Mouse (Mus musculus): ENCODE measurements at regions not wholly inside any gene's neighbourhood (a gene's known extent, or its start where the extent isn't known, plus 50 kb on each side); places are given as distances from the start of the nearest gene placed in this dataset.

- DNase-seq (ENCODE audit: low spot score in 2 of 2) = no peak
These were observed 696.9 kb downstream of the Diaph3 start for GRCm38 (mm10) chr14:86443921-86444835.

- no peak for DNase-seq (ENCODE audit: low spot score in 2 of 2)
These were observed 698.9 kb downstream of the Diaph3 start for GRCm38 (mm10) chr14:86441895-86442679.

GRCm38 (mm10) chr14:86437383-86437782, 703.7 kb downstream of the Diaph3 start:
- no peak for DNase-seq (ENCODE audit: low spot score in 2 of 2)

- DNase-seq (ENCODE audit: low spot score in 2 of 2) = no peak
These were observed 705.7 kb downstream of the Diaph3 start for GRCm38 (mm10) chr14:86435345-86435744.

GRCm38 (mm10) chr14:86431215-86431816, 709.7 kb downstream of the Diaph3 start:
- DNase-seq (ENCODE audit: low spot score in 2 of 2) = no peak

- DNase-seq (ENCODE audit: low spot score in 2 of 2) = no peak
These were observed 719.2 kb downstream of the Diaph3 start for GRCm38 (mm10) chr14:86421881-86422280.

GRCm38 (mm10) chr14:86419959-86420598, 721.0 kb downstream of the Diaph3 start:
- no peak for DNase-seq (ENCODE audit: low spot score in 2 of 2)

GRCm38 (mm10) chr14:86396876-86397275, 744.2 kb downstream of the Diaph3 start:
- DNase-seq (ENCODE audit: low spot score in 2 of 2) = no peak

- DNase-seq (ENCODE audit: low spot score in 2 of 2) = no peak
These were observed 745.1 kb downstream of the Diaph3 start for GRCm38 (mm10) chr14:86395951-86396361.

- DNase-seq (ENCODE audit: low spot score in 2 of 2) = no peak
These were observed 745.5 kb downstream of the Diaph3 start for GRCm38 (mm10) chr14:86395531-86395930.

- no peak for DNase-seq (ENCODE audit: low spot score in 2 of 2)
These were observed 746.0 kb downstream of the Diaph3 start for GRCm38 (mm10) chr14:86395068-86395467.

GRCm38 (mm10) chr14:86385136-86385535, 755.9 kb downstream of the Diaph3 start:
- no peak for DNase-seq (ENCODE audit: low spot score in 2 of 2)

GRCm38 (mm10) chr14:86365032-86365431, 776.0 kb downstream of the Diaph3 start:
- no peak for DNase-seq (ENCODE audit: low spot score in 2 of 2)

GRCm38 (mm10) chr14:86360423-86361059, 780.5 kb downstream of the Diaph3 start:
- no peak for DNase-seq (ENCODE audit: low spot score in 2 of 2)

- DNase-seq (ENCODE audit: low spot score in 2 of 2) = no peak
These were observed 782.5 kb downstream of the Diaph3 start for GRCm38 (mm10) chr14:86358584-86358983.

- DNase-seq (ENCODE audit: low spot score in 2 of 2) = no peak
These were observed 790.5 kb downstream of the Diaph3 start for GRCm38 (mm10) chr14:86350526-86350925.

- DNase-seq (ENCODE audit: low spot score in 2 of 2) = no peak
These were observed 802.0 kb downstream of the Diaph3 start for GRCm38 (mm10) chr14:86339007-86339406.

GRCm38 (mm10) chr14:86337052-86337451, 804.0 kb downstream of the Diaph3 start:
- DNase-seq (ENCODE audit: low spot score in 2 of 2) = no peak

- DNase-seq (ENCODE audit: low spot score in 2 of 2) = no peak
These were observed 805.8 kb downstream of the Diaph3 start for GRCm38 (mm10) chr14:86335284-86335683.

GRCm38 (mm10) chr14:86329176-86329575, 811.9 kb downstream of the Diaph3 start:
- no peak for DNase-seq (ENCODE audit: low spot score in 2 of 2)

- peak in 1 of 2 experiments; percentile 61 for DNase-seq (ENCODE audit: low spot score in 2 of 2)
These were observed 813.4 kb downstream of the Diaph3 start for GRCm38 (mm10) chr14:86327646-86328045.
